Mouse (Mus musculus): Measurements from ENCODE around the gene Polr1e. TPM values are rescaled to one million over a fixed set of nuclear protein-coding genes. Genes with fewer than 3 reads are reported as not detected.
A peak's percentile ranks its signal among the peaks of the same experiment; 100 is the strongest.

Gene Polr1e
- total and polyA plus RNA-seq, 3 experiments: 37.2 to 87.7 (median 78.6) TPM

- TF ChIP-seq MXI1 (IDR thresholded peaks at IDR 0.05; ENCODE audit: low read depth, low read length) (no peak), RCOR1 (conservative IDR thresholded peaks at IDR 0.05; ENCODE audit: low read depth, low read length) (no peak), ZC3H11A (IDR thresholded peaks at IDR 0.05; ENCODE audit: low read depth, low read length) (no peak), MAZ (IDR thresholded peaks at IDR 0.05; ENCODE audit: low read depth, low read length) (no peak), MAX (IDR thresholded peaks at IDR 0.05; ENCODE audit: low read length) (peak; percentile 74; the same call in 1 of the 2 replicates), PAX5 (IDR thresholded peaks at IDR 0.05; ENCODE audit: low read length) (no peak), ETS1 (conservative IDR thresholded peaks at IDR 0.05; ENCODE audit: low read depth, low read length) (no peak), HCFC1 (IDR thresholded peaks at IDR 0.05; ENCODE audit: low read depth, low read length) (0 out of 2 replicates have a peak, but pooled peaks have one; percentile 36), ZNF384 (IDR thresholded peaks at IDR 0.05; ENCODE audit: low read depth, low read length) (no peak), POLR2AphosphoS2 (IDR thresholded peaks at IDR 0.05; ENCODE audit: low read depth, low read length) (no peak), UBTF (IDR thresholded peaks at IDR 0.05; ENCODE audit: low read depth, low read length) (peak; percentile 61), NELFE (IDR thresholded peaks at IDR 0.05; ENCODE audit: low read depth, low read length) (peak; percentile 41), BHLHE40 (IDR thresholded peaks at IDR 0.05; ENCODE audit: low read depth, low read length) (peak; percentile 74), USF2 (conservative IDR thresholded peaks at IDR 0.05; ENCODE audit: low read depth, low read length) (peak; percentile 81), JUND (conservative IDR thresholded peaks at IDR 0.05; ENCODE audit: low read depth, low read length) (no peak), MAFK (IDR thresholded peaks at IDR 0.05; ENCODE audit: insufficient replicate concordance, low read length) (no peak), TCF12 (IDR thresholded peaks at IDR 0.05; ENCODE audit: low read depth, low read length) (0 out of 2 replicates have a peak, but pooled peaks have one; percentile 11), EP300 (IDR thresholded peaks at IDR 0.05; ENCODE audit: low read length) (no peak), GABPA (IDR thresholded peaks at IDR 0.05; ENCODE audit: insufficient replicate concordance, low read depth, low read length) (no peak), CHD1 (IDR thresholded peaks at IDR 0.05; ENCODE audit: low read depth, low read length) (no peak)
Observed at GRCm38 (mm10) chr4:45084021-45084894, 65.9 kb downstream of the Polr1e start, which contains the start of gene Fbxo10 (continued).

GRCm38 (mm10) chr4:45084895-45085290, 66.5 kb downstream of the Polr1e start:
- in situ Hi-C loops (cut with MboI; ENCODE audit: low pct_ligation_motif_present, low pct_unique_long_range_greater_than_20kb, low sequenced_read_pairs): no loop called here
- TF ChIP-seq RAD21 (IDR thresholded peaks at IDR 0.05; ENCODE audit: low read depth, low read length) (peak; percentile 5; the same call in 1 of the 2 replicates), SIN3A (IDR thresholded peaks at IDR 0.05; ENCODE audit: low read length) (no peak), CHD2 (IDR thresholded peaks at IDR 0.05; ENCODE audit: low read length) (no peak), ZNF384 (IDR thresholded peaks at IDR 0.05; ENCODE audit: low read depth, low read length) (0 out of 2 replicates have a peak, but pooled peaks have one; percentile 14), KAT2A (IDR thresholded peaks at IDR 0.05; ENCODE audit: insufficient replicate concordance, low read length) (no peak), POLR2AphosphoS2 (IDR thresholded peaks at IDR 0.05; ENCODE audit: low read depth, low read length) (no peak), RCOR1 (conservative IDR thresholded peaks at IDR 0.05; ENCODE audit: low read depth, low read length) (no peak), JUN (IDR thresholded peaks at IDR 0.05; ENCODE audit: insufficient read depth, low read depth, low read length) (no peak), USF1 (IDR thresholded peaks at IDR 0.05; ENCODE audit: low read depth, low read length) (no peak)
- H3K4me1 ChIP-seq (ENCODE audit: control insufficient read depth in 1 of 2, insufficient read depth in 2 of 2): peaks cover 6 to 8% of the 10 kb centered on the region in 2 experiments
- H3K4me3 ChIP-seq (replicated peaks in 1 of 3; ENCODE audit: low read depth in 2 of 3, low read length in 2 of 3, poor library complexity in 1 of 3): peak overlapping the region; percentile 51 to 67 (median 58)
- no peak overlapping the region for H3K27ac ChIP-seq (ENCODE audit: insufficient read depth, low read depth)
- peak overlapping the region; percentile 48; the same call in 1 of the 2 replicates for H3K9ac ChIP-seq (ENCODE audit: insufficient read depth, low read depth)
- peaks cover 9% of the 10 kb centered on the region for H3K27me3 ChIP-seq (replicated peaks)
- H3K4me2 ChIP-seq (ENCODE audit: insufficient read depth, low read depth, poor library complexity, severe bottlenecking): peak overlapping the region; percentile 52
- no peaks in the 10 kb centered on the region for H3K79me2 ChIP-seq (replicated peaks; ENCODE audit: control insufficient read depth, extremely low read depth, insufficient read depth, poor library complexity, severe bottlenecking)
- no peaks in the 10 kb centered on the region for H3K36me3 ChIP-seq (replicated peaks in 1 of 2; ENCODE audit: control insufficient read depth in 1 of 2, insufficient read depth in 1 of 2, low read length in 1 of 2)
- no peaks in the 10 kb centered on the region for H3K9me3 ChIP-seq (replicated peaks; ENCODE audit: low read length)
- DNase-seq (ENCODE audit: extremely low read depth): no peak
- dilution Hi-C loops (cut with MboI; ENCODE audit: extremely low pct_ligation_motif_present, extremely low pct_unique_long_range_greater_than_20kb, low sequenced_read_pairs): no loop called here
